Mouse (Mus musculus): ENCODE measurements around the gene Nek1. TPM values are rescaled to one million over a fixed set of nuclear protein-coding genes. Genes with fewer than 3 reads are reported as not detected.

The Nek1 gene
- polyA plus RNA-seq, 1 experiment from 2014 or later: 7.9 TPM

- H3K9me3 ChIP-seq (replicated peaks; ENCODE audit: control insufficient read depth, low read length): no peaks in the 10 kb centered on the region
- H3K36me3 ChIP-seq (ENCODE audit: control insufficient read depth, insufficient read depth): no peaks in the 10 kb centered on the region
- no peak for ATAC-seq (ENCODE audit: low read depth)
- no peak overlapping the region for H3K27ac ChIP-seq (ENCODE audit: low read length)
- no peaks in the 10 kb centered on the region for H3K4me1 ChIP-seq (ENCODE audit: control insufficient read depth, low read depth, low read length)
- H3K4me3 ChIP-seq (ENCODE audit: low read depth, low read length): no peak overlapping the region
- H3K4me2 ChIP-seq (ENCODE audit: low read depth, low read length): no peak overlapping the region
- no peaks in the 10 kb centered on the region for H3K27me3 ChIP-seq (ENCODE audit: control insufficient read depth, insufficient read depth, low read depth, low read length)
- no peak overlapping the region for H3K9ac ChIP-seq (ENCODE audit: low read depth, low read length)
- 43% methylated on average over 1 of the region's 1 CpGs for WGBS (ENCODE audit: insufficient replicate concordance)
Observed at GRCm38 (mm10) chr8:61156406-61156805, 163.4 kb downstream of the Nek1 start.

GRCm38 (mm10) chr8:61158540-61158939 lies 165.5 kb downstream of the Nek1 start:
- no peak overlapping the region for H3K4me2 ChIP-seq (ENCODE audit: low read depth, low read length)
- 51% methylated on average over 3 of the region's 3 CpGs for WGBS (ENCODE audit: insufficient replicate concordance)
- ATAC-seq (ENCODE audit: low read depth): no peak

DNA sequence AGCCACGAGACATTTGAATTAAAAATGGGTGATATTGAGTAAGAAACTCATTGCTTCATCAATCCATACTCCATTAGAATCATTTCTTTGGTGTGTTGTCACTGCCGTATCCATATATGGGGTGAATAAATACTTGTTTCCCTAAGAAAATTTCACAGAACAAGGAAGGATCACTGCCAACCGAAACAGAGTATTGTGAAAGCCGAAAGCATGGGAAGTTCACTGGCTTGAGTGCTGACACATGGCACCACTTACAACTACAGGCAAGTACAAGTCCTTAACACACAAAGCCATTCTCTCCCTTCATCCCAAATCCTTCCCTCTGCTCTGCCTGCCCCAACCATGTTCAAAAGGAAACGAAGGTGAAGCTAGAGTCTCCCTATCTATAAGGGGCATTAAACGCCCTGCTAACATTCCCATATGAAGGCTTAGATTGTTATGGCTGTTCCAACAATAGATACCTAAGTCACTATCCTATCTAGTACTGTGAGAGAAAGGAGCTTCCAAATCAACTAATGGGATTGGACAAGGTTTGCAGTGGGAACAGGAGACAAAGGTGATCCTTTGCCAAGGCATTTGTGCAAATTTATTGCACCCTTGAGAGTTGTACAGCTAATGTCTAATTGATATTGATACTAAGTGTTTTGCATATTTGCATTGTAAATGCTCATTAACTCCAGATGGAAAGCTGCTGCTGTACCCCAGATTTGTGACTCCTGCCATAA lies 168.6 kb downstream of the Nek1 start:
- H3K9me3 ChIP-seq (replicated peaks; ENCODE audit: control insufficient read depth, low read length): no peaks in the 10 kb centered on the region
- H3K27ac ChIP-seq (ENCODE audit: low read length): no peak overlapping the region
- no peak overlapping the region for H3K4me2 ChIP-seq (ENCODE audit: low read depth, low read length)
- no peaks in the 10 kb centered on the region for H3K27me3 ChIP-seq (ENCODE audit: control insufficient read depth, insufficient read depth, low read depth, low read length)
- 65% methylated on average over 6 of the region's 6 CpGs for WGBS (ENCODE audit: insufficient replicate concordance)
- no peaks in the 10 kb centered on the region for H3K4me1 ChIP-seq (ENCODE audit: control insufficient read depth, low read depth, low read length)
- H3K36me3 ChIP-seq (ENCODE audit: control insufficient read depth, insufficient read depth): no peaks in the 10 kb centered on the region
- ATAC-seq (ENCODE audit: low read depth): no peak
- no peak overlapping the region for H3K9ac ChIP-seq (ENCODE audit: low read depth, low read length)
- no peak overlapping the region for H3K4me3 ChIP-seq (ENCODE audit: low read depth, low read length)

More at GRCm38 (mm10) chr8:61158540-61158939, 165.5 kb downstream of the Nek1 start:
- Histone ChIP-seq H3K4me3 (ENCODE audit: low read depth, low read length) (no peak overlapping the region), H3K9me3 (replicated peaks; ENCODE audit: control insufficient read depth, low read length) (no peaks in the 10 kb centered on the region), H3K27ac (ENCODE audit: low read length) (no peak overlapping the region), H3K36me3 (ENCODE audit: control insufficient read depth, insufficient read depth) (no peaks in the 10 kb centered on the region), H3K4me1 (ENCODE audit: control insufficient read depth, low read depth, low read length) (no peaks in the 10 kb centered on the region), H3K9ac (ENCODE audit: low read depth, low read length) (no peak overlapping the region), H3K27me3 (ENCODE audit: control insufficient read depth, insufficient read depth, low read depth, low read length) (no peaks in the 10 kb centered on the region)

GRCm38 (mm10) chr8:61162186-61162566 lies 169.2 kb downstream of the Nek1 start:
- no peaks in the 10 kb centered on the region for H3K4me1 ChIP-seq (ENCODE audit: control insufficient read depth, low read depth, low read length)
- WGBS (ENCODE audit: insufficient replicate concordance): 34% methylated on average over 1 of the region's 1 CpGs
- H3K9ac ChIP-seq (ENCODE audit: low read depth, low read length): no peak overlapping the region
- no peak overlapping the region for H3K4me2 ChIP-seq (ENCODE audit: low read depth, low read length)
- ATAC-seq (ENCODE audit: low read depth): no peak
- H3K36me3 ChIP-seq (ENCODE audit: control insufficient read depth, insufficient read depth): no peaks in the 10 kb centered on the region
- H3K27ac ChIP-seq (ENCODE audit: low read length): no peak overlapping the region
- H3K4me3 ChIP-seq (ENCODE audit: low read depth, low read length): no peak overlapping the region
- H3K9me3 ChIP-seq (replicated peaks; ENCODE audit: control insufficient read depth, low read length): no peaks in the 10 kb centered on the region
- no peaks in the 10 kb centered on the region for H3K27me3 ChIP-seq (ENCODE audit: control insufficient read depth, insufficient read depth, low read depth, low read length)

DNA sequence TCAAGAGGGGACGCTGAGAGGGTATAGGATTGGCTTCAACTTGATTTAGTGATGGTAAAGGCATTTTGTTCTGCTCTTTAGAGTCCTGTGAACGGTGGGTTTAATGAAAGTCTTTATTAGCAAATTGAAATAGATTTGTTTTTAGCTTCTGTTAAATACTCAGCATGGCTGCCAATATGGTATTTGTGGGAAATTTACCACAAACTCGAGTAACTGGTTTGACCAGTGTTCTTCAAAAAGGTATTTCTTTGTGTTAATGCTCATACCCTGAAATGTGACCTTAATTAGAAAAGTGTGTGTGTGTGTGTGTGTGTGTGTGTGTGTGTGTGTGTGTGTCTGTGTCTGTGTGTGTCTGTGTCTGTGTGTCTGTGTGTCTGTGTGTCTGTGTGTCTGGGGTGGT lies 178.6 kb downstream of the Nek1 start:
- ATAC-seq (ENCODE audit: low read depth): no peak
- Histone ChIP-seq H3K27ac (ENCODE audit: low read length) (no peak overlapping the region), H3K27me3 (ENCODE audit: control insufficient read depth, insufficient read depth, low read depth, low read length) (no peaks in the 10 kb centered on the region), H3K9me3 (replicated peaks; ENCODE audit: control insufficient read depth, low read length) (no peaks in the 10 kb centered on the region), H3K4me3 (ENCODE audit: low read depth, low read length) (no peak overlapping the region), H3K4me2 (ENCODE audit: low read depth, low read length) (no peak overlapping the region), H3K36me3 (ENCODE audit: control insufficient read depth, insufficient read depth) (no peaks in the 10 kb centered on the region), H3K9ac (ENCODE audit: low read depth, low read length) (no peak overlapping the region), H3K4me1 (ENCODE audit: control insufficient read depth, low read depth, low read length) (no peaks in the 10 kb centered on the region)
- 49% methylated on average over 3 of the region's 3 CpGs for WGBS (ENCODE audit: insufficient replicate concordance)

DNA sequence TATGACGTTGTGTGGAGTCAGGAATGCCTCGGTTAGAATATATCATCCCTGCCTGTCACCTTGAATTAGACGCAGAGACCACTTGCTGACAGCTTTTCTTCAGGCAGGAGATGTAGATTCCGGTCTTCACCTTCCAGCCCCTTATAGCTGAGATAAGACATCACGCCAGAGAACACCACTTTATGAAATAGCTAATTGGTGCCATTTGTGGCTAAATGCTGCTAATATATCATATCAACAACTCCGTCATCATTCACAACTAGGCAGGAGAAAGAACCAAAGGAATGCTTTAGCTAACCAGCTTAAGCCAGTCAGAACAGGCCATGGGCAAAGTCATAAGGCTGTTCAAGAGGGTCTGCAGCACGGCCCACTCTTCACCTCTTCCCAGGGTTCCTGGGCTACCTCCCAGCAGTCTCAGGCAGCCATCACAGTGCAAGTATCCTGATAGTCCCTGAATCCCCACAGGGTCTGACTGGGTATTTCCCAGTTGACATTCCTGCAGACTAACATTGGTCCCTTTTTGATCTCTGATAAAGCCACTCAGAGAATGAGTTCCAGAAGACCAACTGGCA lies 181.0 kb downstream of the Nek1 start:
- H3K9me3 ChIP-seq (replicated peaks; ENCODE audit: control insufficient read depth, low read length): no peaks in the 10 kb centered on the region
- no peaks in the 10 kb centered on the region for H3K4me1 ChIP-seq (ENCODE audit: control insufficient read depth, low read depth, low read length)
- no peaks in the 10 kb centered on the region for H3K36me3 ChIP-seq (ENCODE audit: control insufficient read depth, insufficient read depth)
- H3K27me3 ChIP-seq (ENCODE audit: control insufficient read depth, insufficient read depth, low read depth, low read length): no peaks in the 10 kb centered on the region
- H3K27ac ChIP-seq (ENCODE audit: low read length): no peak overlapping the region
- no peak overlapping the region for H3K4me3 ChIP-seq (ENCODE audit: low read depth, low read length)
- H3K9ac ChIP-seq (ENCODE audit: low read depth, low read length): no peak overlapping the region
- no peak overlapping the region for H3K4me2 ChIP-seq (ENCODE audit: low read depth, low read length)
- no peak for ATAC-seq (ENCODE audit: low read depth)
- 68% methylated on average over 7 of the region's 7 CpGs for WGBS (ENCODE audit: insufficient replicate concordance)

- ATAC-seq (ENCODE audit: low read depth): no peak
- no peaks in the 10 kb centered on the region for H3K4me1 ChIP-seq (ENCODE audit: control insufficient read depth, low read depth, low read length)
- H3K4me3 ChIP-seq (ENCODE audit: low read depth, low read length): no peak overlapping the region
- no peaks in the 10 kb centered on the region for H3K27me3 ChIP-seq (ENCODE audit: control insufficient read depth, insufficient read depth, low read depth, low read length)
- H3K9ac ChIP-seq (ENCODE audit: low read depth, low read length): no peak overlapping the region
- WGBS (ENCODE audit: insufficient replicate concordance): 60% methylated on average over 2 of the region's 2 CpGs
- H3K36me3 ChIP-seq (ENCODE audit: control insufficient read depth, insufficient read depth): no peaks in the 10 kb centered on the region
- H3K9me3 ChIP-seq (replicated peaks; ENCODE audit: control insufficient read depth, low read length): no peaks in the 10 kb centered on the region
- H3K4me2 ChIP-seq (ENCODE audit: low read depth, low read length): no peak overlapping the region
- no peak overlapping the region for H3K27ac ChIP-seq (ENCODE audit: low read length)
Observed at GRCm38 (mm10) chr8:61175876-61176275, 182.9 kb downstream of the Nek1 start.

- H3K4me1 ChIP-seq (ENCODE audit: control insufficient read depth, low read depth, low read length): no peaks in the 10 kb centered on the region
- no peak overlapping the region for H3K9ac ChIP-seq (ENCODE audit: low read depth, low read length)
- H3K36me3 ChIP-seq (ENCODE audit: control insufficient read depth, insufficient read depth): no peaks in the 10 kb centered on the region
- no peak overlapping the region for H3K4me3 ChIP-seq (ENCODE audit: low read depth, low read length)
- H3K4me2 ChIP-seq (ENCODE audit: low read depth, low read length): no peak overlapping the region
- no peaks in the 10 kb centered on the region for H3K27me3 ChIP-seq (ENCODE audit: control insufficient read depth, insufficient read depth, low read depth, low read length)
- H3K27ac ChIP-seq (ENCODE audit: low read length): no peak overlapping the region
- no peaks in the 10 kb centered on the region for H3K9me3 ChIP-seq (replicated peaks; ENCODE audit: control insufficient read depth, low read length)
- WGBS (ENCODE audit: insufficient replicate concordance): 43% methylated on average over 12 of the region's 12 CpGs
- ATAC-seq (ENCODE audit: low read depth): no peak
Observed at GRCm38 (mm10) chr8:61177680-61178593, 184.9 kb downstream of the Nek1 start.
